Mouse (Mus musculus): ENCODE data around the gene Shtn1.

Gene Shtn1

GRCm38 (mm10) chr19:59052783-59053490 lies 23.0 kb downstream of the Shtn1 start:
- no peak for DNase-seq (ENCODE audit: low read depth in 1 of 2, low spot score in 2 of 2)

GRCm38 (mm10) chr19:59052053-59052452 lies 23.8 kb downstream of the Shtn1 start:
- no peak for DNase-seq (ENCODE audit: low read depth in 1 of 2, low spot score in 2 of 2)

GRCm38 (mm10) chr19:59051622-59052021 lies 24.3 kb downstream of the Shtn1 start:
- no peak for DNase-seq (ENCODE audit: low read depth in 1 of 2, low spot score in 2 of 2)

- no peak for DNase-seq (ENCODE audit: low read depth in 1 of 2, low spot score in 2 of 2)
Measured at GRCm38 (mm10) chr19:59048852-59049251, 27.0 kb downstream of the Shtn1 start.

- no peak for DNase-seq (ENCODE audit: low read depth in 1 of 2, low spot score in 2 of 2)
Measured at GRCm38 (mm10) chr19:59047511-59047910, 28.4 kb downstream of the Shtn1 start.

GRCm38 (mm10) chr19:59041086-59041485 lies 34.8 kb downstream of the Shtn1 start:
- DNase-seq (ENCODE audit: low read depth in 1 of 2, low spot score in 2 of 2), result no peak

GRCm38 (mm10) chr19:59038793-59039192 lies 37.1 kb downstream of the Shtn1 start:
- DNase-seq (ENCODE audit: low read depth in 1 of 2, low spot score in 2 of 2), result no peak

- DNase-seq (ENCODE audit: low read depth in 1 of 2, low spot score in 2 of 2), result no peak
Measured at GRCm38 (mm10) chr19:59036811-59037210, 39.1 kb downstream of the Shtn1 start.

- no peak for DNase-seq (ENCODE audit: low read depth in 1 of 2, low spot score in 2 of 2)
Measured at GRCm38 (mm10) chr19:59033241-59033640, 42.7 kb downstream of the Shtn1 start.

GRCm38 (mm10) chr19:59030221-59030620 lies 45.7 kb downstream of the Shtn1 start:
- DNase-seq (ENCODE audit: low read depth in 1 of 2, low spot score in 2 of 2), result no peak

GRCm38 (mm10) chr19:59029011-59029410 lies 46.9 kb downstream of the Shtn1 start:
- no peak for DNase-seq (ENCODE audit: low read depth in 1 of 2, low spot score in 2 of 2)

- no peak for DNase-seq (ENCODE audit: low read depth in 1 of 2, low spot score in 2 of 2)
Measured at GRCm38 (mm10) chr19:59028130-59028529, 47.8 kb downstream of the Shtn1 start.

GRCm38 (mm10) chr19:59023876-59024275 lies 52.0 kb downstream of the Shtn1 start:
- no peak for DNase-seq (ENCODE audit: low read depth in 1 of 2, low spot score in 2 of 2)

GRCm38 (mm10) chr19:59021644-59022043 lies 54.3 kb downstream of the Shtn1 start:
- no peak for DNase-seq (ENCODE audit: low read depth in 1 of 2, low spot score in 2 of 2)

GRCm38 (mm10) chr19:59010802-59011201 lies 65.1 kb downstream of the Shtn1 start:
- DNase-seq (ENCODE audit: low read depth in 1 of 2, low spot score in 2 of 2), result no peak

- no peak for DNase-seq (ENCODE audit: low read depth in 1 of 2, low spot score in 2 of 2)
Measured at GRCm38 (mm10) chr19:59006577-59007340, 69.1 kb downstream of the Shtn1 start.

GRCm38 (mm10) chr19:59002827-59003226 lies 73.1 kb downstream of the Shtn1 start:
- DNase-seq (ENCODE audit: low read depth in 1 of 2, low spot score in 2 of 2), result no peak

- no peak for DNase-seq (ENCODE audit: low read depth in 1 of 2, low spot score in 2 of 2)
Measured at GRCm38 (mm10) chr19:58981571-58981970, 94.3 kb downstream of the Shtn1 start.

GRCm38 (mm10) chr19:58980056-58980440 lies 95.9 kb downstream of the Shtn1 start:
- no peak for DNase-seq (ENCODE audit: low read depth in 1 of 2, low spot score in 2 of 2)

GRCm38 (mm10) chr19:58979436-58980055 lies 96.4 kb downstream of the Shtn1 start:
- DNase-seq (ENCODE audit: low read depth in 1 of 2, low spot score in 2 of 2), result no peak

GRCm38 (mm10) chr19:58978401-58979171 lies 97.3 kb downstream of the Shtn1 start:
- DNase-seq (ENCODE audit: low read depth in 1 of 2, low spot score in 2 of 2), result peak in 1 of 2 experiments; percentile 2

Measured in monocyte, adult 2 months (primary cell).